Mouse (Mus musculus) CD8-positive naive resting alpha-beta T cell, adult 57 days (primary cell): ENCODE measurements around the gene Gm12830. TPM values are rescaled to one million over a fixed set of nuclear protein-coding genes. Genes with fewer than 3 reads are reported as not detected.

ENCODE experiments used
- total RNA-seq: library from RNA; stranded (reverse); gene quantifications from one replicate; pipeline ENCODE4 v1.2.4, GENCODE M21; 2023

Gm12830 gene
- not detected for total RNA-seq

GRCm38 (mm10) chr4:114821567-114822192 lies at the start of gene Gm12830:
Gm12830 (plus strand) TSS chr4:114821722.

Other genes with a start within 250 kb of the Gm12830 start
- gene Foxd2, start 87.2 kb downstream of the Gm12830 start, total RNA-seq: 0.58 TPM
- gene Foxe3, start 104.3 kb downstream of the Gm12830 start, total RNA-seq: not detected
- 36.0 TPM for gene Cmpk1, start 165.5 kb downstream of the Gm12830 start, total RNA-seq
- 0.24 TPM for gene Stil, start 178.4 kb downstream of the Gm12830 start, total RNA-seq
- 0.34 TPM for gene Tal1, start 234.7 kb downstream of the Gm12830 start, total RNA-seq